Mouse (Mus musculus) heart, embryonic 15.5 days (tissue): Measurements from ENCODE around the gene Zswim1. TPM values are rescaled to one million over a fixed set of nuclear protein-coding genes. Genes with fewer than 3 reads are reported as not detected.
A peak's percentile ranks its signal among the peaks of the same experiment; 100 is the strongest.

Experiments used
- ATAC-seq: fragments of 200-750 bp; cut with Nextera tagmentation; replicated peaks from 2 replicates; pipeline ENCODE4 v1.8.0; 2017; ENCODE audit warnings: low read depth, moderate TSS enrichment; ENCODE audit not compliant: insufficient number of reproducible peaks, insufficient read depth, low FRiP score
- H3K27ac ChIP-seq: fragments of 300-500 bp; sonication (generic); 2 replicates; pipeline ENCODE4 v1.5.1; 2015; ENCODE audit warnings: mild to moderate bottlenecking, inconsistent platforms
- H3K27me3 ChIP-seq: fragments of 300-500 bp; sonication (generic); 2 replicates; pipeline ENCODE4 v1.6.1; 2015; ENCODE audit warnings: inconsistent platforms
- H3K36me3 ChIP-seq: fragments of 300-500 bp; sonication (generic); 2 replicates; pipeline ENCODE4 v1.6.1; 2015; ENCODE audit warnings: mild to moderate bottlenecking, inconsistent platforms
- H3K4me1 ChIP-seq: fragments of 300-500 bp; sonication (generic); replicated peaks from 2 replicates; pipeline ENCODE4 v1.6.1; 2015; ENCODE audit warnings: inconsistent platforms
- H3K4me2 ChIP-seq: fragments of 300-500 bp; sonication (generic); 2 replicates; pipeline ENCODE4 v1.6.1; 2015; ENCODE audit warnings: inconsistent platforms, mild to moderate bottlenecking, moderate library complexity
- H3K4me3 ChIP-seq: fragments of 300-500 bp; sonication (generic); 2 replicates; pipeline ENCODE4 v1.5.1; 2015; ENCODE audit warnings: mild to moderate bottlenecking, inconsistent platforms
- H3K9ac ChIP-seq: fragments of 300-500 bp; sonication (generic); 2 replicates; pipeline ENCODE4 v1.6.1; 2015; ENCODE audit warnings: mild to moderate bottlenecking, inconsistent platforms
- H3K9me3 ChIP-seq: fragments of 300-500 bp; sonication (generic); replicated peaks from 2 replicates; pipeline ENCODE4 v1.6.1; 2016; ENCODE audit warnings: inconsistent platforms
- WGBS: fragments of 180-500 bp; shearing (Covaris S2); methylation state at CpG from one replicate; pipeline ENCODE4 v1.1.7; 2015; ENCODE audit warnings: mixed read lengths; 5-methylcytosine and 5-hydroxymethylcytosine counted together
- polyA plus RNA-seq: library from polyadenylated mRNA; unstranded; fragments of >200 nt; fragmentation: Nextera tagmentation; extraction: Ambion mirVana; gene quantifications from 2 replicates; pipeline ENCODE4 v1.2.1, GENCODE M21; 2015

Gene Zswim1
- polyA plus RNA-seq, 1 experiment from 2014 or later = 8.1 TPM

GRCm38 (mm10) chr2:164813557-164813956, 8.9 kb upstream of the Zswim1 start:
- ATAC-seq = no peak
- WGBS = 72% methylated on average over 2 of the region's 2 CpGs
- no peaks in the 10 kb centered on the region for H3K9me3 ChIP-seq

GRCm38 (mm10) chr2:164815348-164815747, 7.1 kb upstream of the Zswim1 start:
- no peak for ATAC-seq

More at GRCm38 (mm10) chr2:164813557-164813956, 8.9 kb upstream of the Zswim1 start:
- Histone ChIP-seq H3K27me3 (no peaks in the 10 kb centered on the region), H3K4me3 (no peak overlapping the region), H3K4me2 (no peak overlapping the region), H3K9ac (no peak overlapping the region), H3K4me1 (peaks cover 12% of the 10 kb centered on the region), H3K36me3 (no peaks in the 10 kb centered on the region), H3K27ac (no peak overlapping the region)

GRCm38 (mm10) chr2:164815821-164816220, 6.7 kb upstream of the Zswim1 start:
- Histone ChIP-seq H3K4me3 (no peak overlapping the region), H3K9ac (no peak overlapping the region), H3K27me3 (no peaks in the 10 kb centered on the region), H3K36me3 (no peaks in the 10 kb centered on the region), H3K4me2 (no peak overlapping the region), H3K27ac (no peak overlapping the region), H3K9me3 (no peaks in the 10 kb centered on the region), H3K4me1 (peaks cover 12% of the 10 kb centered on the region)
- no peak for ATAC-seq
- WGBS = 64% methylated on average over 8 of the region's 8 CpGs

More at GRCm38 (mm10) chr2:164815348-164815747, 7.1 kb upstream of the Zswim1 start:
- H3K9me3 ChIP-seq = no peaks in the 10 kb centered on the region
- H3K27ac ChIP-seq = no peak overlapping the region
- peaks cover 12% of the 10 kb centered on the region for H3K4me1 ChIP-seq
- no peak overlapping the region for H3K4me2 ChIP-seq
- H3K9ac ChIP-seq = no peak overlapping the region
- no peak overlapping the region for H3K4me3 ChIP-seq
- H3K36me3 ChIP-seq = no peaks in the 10 kb centered on the region
- H3K27me3 ChIP-seq = no peaks in the 10 kb centered on the region
- 75% methylated on average over 5 of the region's 5 CpGs for WGBS

DNA sequence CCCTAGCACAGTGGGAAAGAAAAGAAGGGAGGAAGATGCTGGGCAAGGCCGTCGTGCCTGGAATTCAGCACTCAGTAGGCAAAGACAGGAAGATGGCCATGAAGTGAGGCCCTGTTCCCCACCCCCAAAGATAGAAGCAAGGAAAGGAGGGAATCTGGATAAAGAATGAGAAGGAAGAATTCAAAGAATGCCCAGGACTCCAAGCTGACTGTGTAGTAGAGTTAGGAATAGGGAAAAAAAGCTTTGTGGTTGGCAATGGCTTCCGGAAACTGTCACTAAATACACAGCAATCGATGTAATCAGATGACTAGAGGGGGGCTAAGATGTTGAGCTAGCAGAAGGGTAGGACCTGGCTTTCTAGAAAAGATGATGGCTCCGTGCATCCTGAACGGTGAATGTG, 5.3 kb upstream of the Zswim1 start:
- H3K9me3 ChIP-seq = no peaks in the 10 kb centered on the region
- no peaks in the 10 kb centered on the region for H3K27me3 ChIP-seq
- H3K4me2 ChIP-seq = no peak overlapping the region
- no peak overlapping the region for H3K27ac ChIP-seq
- H3K4me3 ChIP-seq = no peak overlapping the region
- no peak overlapping the region for H3K9ac ChIP-seq
- 53% methylated on average over 6 of the region's 6 CpGs for WGBS
- peaks cover 14% of the 10 kb centered on the region for H3K4me1 ChIP-seq
- no peaks in the 10 kb centered on the region for H3K36me3 ChIP-seq
- no peak for ATAC-seq

DNA sequence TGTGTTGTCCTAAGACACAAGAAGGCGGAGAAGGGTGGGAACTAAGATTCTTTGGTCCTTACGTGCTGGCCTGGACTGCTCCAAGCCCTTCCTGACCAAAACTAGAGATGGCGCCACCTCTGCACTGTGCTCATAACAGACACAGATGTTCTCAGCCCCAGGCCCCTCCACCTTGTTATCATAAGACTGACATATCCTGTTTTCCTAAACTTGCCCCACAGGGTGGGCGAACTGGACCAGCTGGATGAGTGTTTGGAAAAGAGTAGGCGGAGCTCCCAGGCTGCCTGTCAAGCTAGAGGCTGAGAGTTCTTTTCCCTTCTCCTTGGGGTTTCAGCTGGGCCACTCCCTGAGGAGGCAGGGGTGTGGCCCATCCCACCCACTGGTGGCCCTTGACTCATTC, 4.8 kb upstream of the Zswim1 start:
- H3K27ac ChIP-seq = no peak overlapping the region
- no peaks in the 10 kb centered on the region for H3K36me3 ChIP-seq
- peaks cover 18% of the 10 kb centered on the region for H3K4me1 ChIP-seq
- peak; percentile 56; the same call in 1 of the 2 replicates for ATAC-seq
- H3K9ac ChIP-seq = no peak overlapping the region
- H3K4me3 ChIP-seq = no peak overlapping the region
- H3K4me2 ChIP-seq = no peak overlapping the region
- no peaks in the 10 kb centered on the region for H3K27me3 ChIP-seq
- H3K9me3 ChIP-seq = no peaks in the 10 kb centered on the region
- WGBS = 67% methylated on average over 5 of the region's 5 CpGs

- Histone ChIP-seq H3K4me2 (no peak overlapping the region), H3K4me3 (no peak overlapping the region), H3K27ac (no peak overlapping the region), H3K27me3 (no peaks in the 10 kb centered on the region), H3K9me3 (no peaks in the 10 kb centered on the region), H3K36me3 (peaks cover 16% of the 10 kb centered on the region), H3K4me1 (peaks cover 23% of the 10 kb centered on the region), H3K9ac (no peak overlapping the region)
- ATAC-seq = no peak
- WGBS = 84% methylated on average over 6 of the region's 6 CpGs
These were observed 1.4 kb upstream of the Zswim1 start for GRCm38 (mm10) chr2:164821060-164821459.

DNA sequence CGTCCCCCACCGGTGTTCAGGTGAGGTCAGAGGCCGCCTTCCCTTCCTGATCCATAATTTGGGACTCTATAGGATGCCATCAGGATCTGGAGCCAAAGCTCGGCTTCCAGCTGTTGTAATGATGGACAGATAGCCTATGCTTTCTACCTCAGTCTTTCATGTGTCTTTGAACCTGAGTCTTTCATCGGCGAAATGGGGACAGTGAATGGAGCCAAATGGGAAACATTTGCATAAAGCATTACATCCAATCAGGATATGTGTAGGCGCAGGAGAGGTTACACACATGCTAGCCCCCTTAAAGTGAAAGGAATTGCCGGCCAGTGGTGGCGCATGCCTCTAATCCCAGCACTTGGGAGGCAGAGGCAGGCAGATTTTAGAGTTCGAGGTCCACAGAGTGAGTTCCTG, 697 bp downstream of the Zswim1 start:
- Histone ChIP-seq H3K36me3 (peaks cover 31% of the 10 kb centered on the region), H3K27ac (peak overlapping the region; percentile 88), H3K4me2 (peak overlapping the region; percentile 79), H3K4me3 (peak overlapping the region; percentile 83), H3K4me1 (peaks cover 14% of the 10 kb centered on the region), H3K9me3 (no peaks in the 10 kb centered on the region), H3K9ac (peak overlapping the region; percentile 74), H3K27me3 (no peaks in the 10 kb centered on the region)
- ATAC-seq = peak; percentile 73
- 2% methylated on average over 10 of the region's 10 CpGs for WGBS

DNA sequence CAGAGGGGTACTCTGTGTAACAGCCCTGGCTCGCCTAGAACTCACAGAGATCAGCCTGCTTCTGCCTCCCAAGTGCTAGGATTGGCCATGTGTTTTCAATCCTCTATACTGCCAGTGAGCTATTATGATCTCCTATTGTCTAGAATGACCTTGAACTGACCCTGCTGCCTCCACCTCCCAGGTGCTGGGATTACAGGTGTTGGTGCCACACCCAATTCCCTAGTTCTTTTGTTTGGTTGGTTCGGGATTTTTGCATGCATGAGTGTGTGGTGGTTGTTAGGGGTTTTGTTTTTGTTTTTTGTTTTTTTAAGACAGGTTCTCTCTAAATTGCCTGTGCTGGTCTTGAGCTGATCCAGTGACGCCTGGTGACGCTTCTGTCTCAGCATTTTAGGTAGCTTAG, 1.5 kb downstream of the Zswim1 start:
- ATAC-seq = no peak
- Histone ChIP-seq H3K27ac (no peak overlapping the region), H3K27me3 (no peaks in the 10 kb centered on the region), H3K4me3 (0 out of 2 replicates have a peak overlapping the region, but pooled peaks have one; percentile 83), H3K4me1 (peaks cover 14% of the 10 kb centered on the region), H3K9me3 (no peaks in the 10 kb centered on the region), H3K9ac (no peak overlapping the region), H3K36me3 (peaks cover 31% of the 10 kb centered on the region), H3K4me2 (peak overlapping the region; percentile 79; the same call in 1 of the 2 replicates)
- WGBS = 89% methylated on average over 4 of the region's 4 CpGs

DNA sequence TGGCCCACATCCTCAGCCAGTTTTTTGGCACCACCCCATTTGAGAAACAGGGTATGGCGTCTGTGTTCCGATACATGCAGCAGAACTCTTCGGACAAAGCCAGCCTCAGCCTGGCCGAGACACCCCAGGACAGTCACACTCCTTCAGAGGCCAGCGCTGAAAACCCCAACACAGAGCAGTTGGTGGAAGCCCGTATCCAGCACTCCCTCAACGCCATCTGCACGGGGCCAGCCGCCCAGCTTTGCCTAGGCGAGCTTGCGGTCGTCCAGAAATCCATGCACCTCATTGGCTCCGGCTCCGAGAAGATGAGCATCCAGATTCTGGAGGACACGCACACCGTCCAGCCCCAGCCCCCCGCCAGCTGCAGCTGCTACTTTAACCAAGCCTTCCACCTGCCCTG, 3.0 kb downstream of the Zswim1 start:
- ATAC-seq = no peak
- 91% methylated on average over 17 of the region's 17 CpGs for WGBS
- H3K9me3 ChIP-seq = no peaks in the 10 kb centered on the region
- H3K27ac ChIP-seq = no peak overlapping the region
- H3K36me3 ChIP-seq = peaks cover 38% of the 10 kb centered on the region
- H3K4me1 ChIP-seq = peaks cover 14% of the 10 kb centered on the region
- no peak overlapping the region for H3K4me3 ChIP-seq
- H3K4me2 ChIP-seq = no peak overlapping the region
- no peak overlapping the region for H3K9ac ChIP-seq
- H3K27me3 ChIP-seq = no peaks in the 10 kb centered on the region

GRCm38 (mm10) chr2:164827146-164827850, 4.8 kb downstream of the Zswim1 start:
- Histone ChIP-seq H3K27ac (no peak overlapping the region), H3K36me3 (peaks cover 38% of the 10 kb centered on the region), H3K9ac (no peak overlapping the region), H3K9me3 (no peaks in the 10 kb centered on the region), H3K4me3 (no peak overlapping the region), H3K27me3 (no peaks in the 10 kb centered on the region), H3K4me1 (peaks cover 21% of the 10 kb centered on the region), H3K4me2 (no peak overlapping the region)
- WGBS = 74% methylated on average over 16 of the region's 16 CpGs
- no peak for ATAC-seq

DNA sequence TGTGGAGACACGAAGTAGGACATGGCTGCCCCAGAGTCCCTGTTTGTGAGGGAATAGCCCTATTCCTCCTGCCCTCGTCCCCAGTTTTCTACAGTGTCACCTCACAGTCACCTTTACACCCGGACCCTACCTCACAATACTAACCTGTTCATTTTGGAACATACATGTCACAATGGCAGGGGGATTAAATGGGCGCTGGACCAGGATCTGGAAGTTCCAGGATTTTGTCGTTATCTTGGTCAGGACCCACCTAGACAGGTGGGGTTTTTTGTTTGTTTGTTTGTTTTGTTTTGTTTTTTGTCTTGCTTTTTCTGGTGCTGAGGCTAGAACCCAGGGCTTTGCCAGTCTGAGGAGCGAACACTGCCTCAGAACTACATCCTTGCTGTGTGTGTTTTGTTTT, 6.0 kb downstream of the Zswim1 start, which contains the start of gene Spata25:
TSS of gene Spata25 (minus strand) at position 101 of the 400 bp plus-strand sequence.
- H3K27ac ChIP-seq = no peak within 1 kb of the TSS
- WGBS = 81% methylated on average over 6 of the region's 6 CpGs
- peaks cover 38% of the 10 kb centered on the region for H3K36me3 ChIP-seq
- peaks cover 19% of the 10 kb centered on the region for H3K4me1 ChIP-seq
- no peak within 1 kb of the TSS for H3K9ac ChIP-seq
- no peak for ATAC-seq
- no peak within 1 kb of the TSS for H3K4me2 ChIP-seq
- H3K9me3 ChIP-seq = no peaks in the 10 kb centered on the region
- no peaks in the 10 kb centered on the region for H3K27me3 ChIP-seq
- H3K4me3 ChIP-seq = no peak within 1 kb of the TSS

- Histone ChIP-seq H3K27ac (no peak overlapping the region), H3K36me3 (peaks cover 38% of the 10 kb centered on the region), H3K4me3 (no peak overlapping the region), H3K4me2 (no peak overlapping the region), H3K4me1 (peaks cover 15% of the 10 kb centered on the region), H3K9ac (no peak overlapping the region), H3K9me3 (no peaks in the 10 kb centered on the region), H3K27me3 (no peaks in the 10 kb centered on the region)
- WGBS = 100% methylated on average over 1 of the region's 1 CpGs
- ATAC-seq = no peak
These were observed 6.6 kb downstream of the Zswim1 start for GRCm38 (mm10) chr2:164829090-164829489.
